Mouse (Mus musculus): Measurements from ENCODE around the gene Snip1.

DNA sequence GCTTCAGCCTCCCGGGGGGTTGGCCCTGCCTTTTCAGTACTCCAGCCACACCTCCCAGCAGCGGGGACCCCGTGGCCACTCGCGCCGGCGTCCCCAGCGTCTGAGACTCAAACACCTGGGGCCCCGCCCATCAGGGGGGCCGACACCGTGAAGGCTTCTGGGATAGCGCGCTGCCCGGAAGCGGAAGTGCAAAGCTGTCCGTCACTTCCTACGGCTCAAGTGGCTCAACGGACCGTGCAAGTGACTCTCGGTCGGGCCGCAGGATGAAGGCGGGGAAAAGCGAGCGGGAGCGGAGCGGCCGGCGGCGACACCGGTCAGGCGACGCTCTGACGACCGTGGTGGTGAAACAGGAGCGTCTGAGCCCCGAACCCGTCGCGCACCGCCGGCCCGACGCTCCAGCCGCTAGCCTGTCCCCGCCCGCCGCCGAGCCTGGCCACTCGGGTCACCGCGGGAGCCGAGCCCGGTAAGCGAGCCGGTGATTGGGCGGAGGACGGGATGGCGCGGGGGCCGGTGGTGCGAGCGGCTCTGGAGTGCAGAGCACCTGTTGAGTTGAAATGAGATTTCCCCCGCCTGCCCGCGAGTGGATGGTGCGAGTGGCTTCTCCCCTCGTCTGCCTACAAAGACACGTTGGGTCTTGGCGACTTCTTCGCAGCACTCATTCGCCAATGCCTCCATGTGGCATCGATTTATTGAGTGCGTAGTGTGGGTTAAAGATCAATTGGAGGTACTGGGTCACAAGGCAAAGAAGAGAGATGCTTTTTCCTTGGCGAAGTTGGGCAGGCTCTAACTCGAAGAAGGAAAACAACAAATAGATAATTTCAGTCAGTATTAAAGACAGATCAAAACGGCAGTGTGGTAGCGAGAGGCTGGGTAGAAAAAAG is at the start of gene Snip1:
- TF ChIP-seq CTCF (IDR thresholded peaks at IDR 0.05; ENCODE audit: control insufficient read depth, insufficient read depth, insufficient read length) (no peak), MAX (IDR thresholded peaks at IDR 0.05) (peak; percentile 49), USF1 (IDR thresholded peaks at IDR 0.05; ENCODE audit: low read depth) (no peak), MYOD1 (IDR thresholded peaks at IDR 0.05; ENCODE audit: control insufficient read depth, insufficient read length, low read depth) (no peak), CEBPB (IDR thresholded peaks at IDR 0.05; ENCODE audit: low read depth) (no peak), MYOG (IDR thresholded peaks at IDR 0.05; ENCODE audit: control insufficient read depth, extremely low read depth, insufficient read length) (no peak)
